Mouse (Mus musculus): ENCODE measurements around the gene Gjb1. TPM values are rescaled to one million over a fixed set of nuclear protein-coding genes. Genes with fewer than 3 reads are reported as not detected.

Gene Gjb1
- total RNA-seq, 2 experiments from 2014 or later: 10.3 to 13.0 TPM

- DNase-seq: peak; percentile 18 to 34
Measured at GRCm38 (mm10) chrX:101418946-101419724, 43.0 kb downstream of the Gjb1 start.

- peak; percentile 78 to 87 for DNase-seq
Measured at GRCm38 (mm10) chrX:101419725-101420699, 43.8 kb downstream of the Gjb1 start.

GRCm38 (mm10) chrX:101420700-101421095 is 44.5 kb downstream of the Gjb1 start, which contains the start of gene Zmym3:
TSS of gene Zmym3 (minus strand) at chrX:101420849.
- no peak for DNase-seq

GRCm38 (mm10) chrX:101423462-101423861 is 47.3 kb downstream of the Gjb1 start:
- DNase-seq: no peak

- no peak for DNase-seq
Measured at GRCm38 (mm10) chrX:101427774-101428173, 51.6 kb downstream of the Gjb1 start.

GRCm38 (mm10) chrX:101428785-101429141 is 52.6 kb downstream of the Gjb1 start:
- DNase-seq: peak in 1 of 2 experiments; percentile 6

- peak; percentile 82 to 83 for DNase-seq
Measured at GRCm38 (mm10) chrX:101429142-101429949, 53.2 kb downstream of the Gjb1 start, which contains the start of gene Nono. TSS of gene Nono (plus strand) at chrX:101429318.

- DNase-seq: no peak
Measured at GRCm38 (mm10) chrX:101429976-101430375, 53.8 kb downstream of the Gjb1 start.

Other genes starting within 250 kb of the Gjb1 start
- gene Snx12, start 153.8 kb upstream of the Gjb1 start, total RNA-seq (2021): 10 to 100 TPM; 81.5 to 88.3 TPM
- gene Foxo4, start 121.8 kb upstream of the Gjb1 start, total RNA-seq (2021): 10 to 100 TPM; 21.3 to 25.4 TPM
- gene Gm614, start 112.4 kb upstream of the Gjb1 start, total RNA-seq (2021): not detected
- 1 to 10 TPM in 1 of 2 experiments, under 1 TPM in 1; 0.90 to 1.6 TPM for gene Il2rg, start 108.1 kb upstream of the Gjb1 start, total RNA-seq (2021)
- gene Gm20489, start 107.4 kb upstream of the Gjb1 start, total RNA-seq (2021): not detected
- 10 to 100 TPM; 23.1 to 26.5 TPM for gene Med12, start 102.3 kb upstream of the Gjb1 start, total RNA-seq (2021)
- gene Nlgn3, start 77.2 kb upstream of the Gjb1 start, total RNA-seq (2021): 100 to 1,000 TPM; 186 to 189 TPM
- gene Zmym3, start 44.5 kb downstream of the Gjb1 start, total RNA-seq (2021): 100 to 1,000 TPM; 159 to 175 TPM
- 100 to 1,000 TPM; 135 to 149 TPM for gene Nono, start 52.9 kb downstream of the Gjb1 start, total RNA-seq (2021)
- gene Itgb1bp2, start 72.7 kb downstream of the Gjb1 start, total RNA-seq (2021): 1 to 10 TPM; 1.0 to 1.4 TPM
- 10 to 100 TPM; 50.0 to 51.0 TPM for gene Taf1, start 156.4 kb downstream of the Gjb1 start, total RNA-seq (2021)

Data from layer of hippocampus, postnatal 36 days (tissue).